Mouse (Mus musculus) CH12.LX (cell line): Measurements from ENCODE around the gene Map6.

Experiments used
- CTCF ChIP-seq, 2 experiments: IDR thresholded peaks in 1 of 2; conservative IDR thresholded peaks in 1 of 2; 2 replicates each; pipeline ENCODE4 v1.5.1; 2011 to 2012; ENCODE audit warnings: low read depth in 2 of 2, low read length in 2 of 2, improper control_type of control experiment in 1 of 2, inconsistent platforms in 1 of 2, mild to moderate bottlenecking in 1 of 2, moderate library complexity in 1 of 2
- EP300 ChIP-seq: IDR thresholded peaks from 2 replicates; pipeline ENCODE4 v1.6.1; 2011; ENCODE audit warnings: low read length, improper control_type of control experiment
- JUN ChIP-seq: IDR thresholded peaks from 2 replicates; pipeline ENCODE4 v1.6.1; 2011; ENCODE audit warnings: low read depth, mild to moderate bottlenecking, low read length, improper control_type of control experiment, moderate library complexity; ENCODE audit not compliant: insufficient read depth
- MAFK ChIP-seq: IDR thresholded peaks from 2 replicates; pipeline ENCODE4 v1.6.1; 2011; ENCODE audit warnings: low read length, improper control_type of control experiment; ENCODE audit not compliant: insufficient replicate concordance
- MEF2A ChIP-seq: IDR thresholded peaks from 2 replicates; pipeline ENCODE4 v1.6.1; 2014; ENCODE audit warnings: low read depth, mild to moderate bottlenecking, inconsistent platforms, low read length, improper control_type of control experiment, borderline replicate concordance
- RCOR1 ChIP-seq: conservative IDR thresholded peaks from 2 replicates; pipeline ENCODE4 v1.6.1; 2012; ENCODE audit warnings: low read depth, mild to moderate bottlenecking, inconsistent platforms, low read length, improper control_type of control experiment
- TBP ChIP-seq: conservative IDR thresholded peaks from 2 replicates; pipeline ENCODE4 v1.6.1; 2011; ENCODE audit warnings: low read depth, low read length, improper control_type of control experiment
- ZKSCAN1 ChIP-seq: IDR thresholded peaks from 2 replicates; pipeline ENCODE4 v1.6.1; 2012; ENCODE audit warnings: low read depth, inconsistent platforms, low read length, improper control_type of control experiment, borderline replicate concordance

- TF ChIP-seq CTCF (conservative IDR thresholded peaks at IDR 0.05 in 1 of 2, IDR thresholded peaks at IDR 0.05 in 1 of 2; ENCODE audit: low read depth in 2 of 2, low read length in 2 of 2) (no peak), RCOR1 (no peak), EP300 (no peak), JUN (no peak), MEF2A (no peak), TBP (no peak), ZKSCAN1 (no peak), MAFK (no peak)
Observed at GRCm38 (mm10) chr7:99356244-99356930, 89.1 kb downstream of the Map6 start.
